Mouse (Mus musculus): ENCODE results near the gene Gba.
"Not testable (repeated sequence)": the region's sequence is repeated elsewhere in the genome, so short reads cannot be mapped to it uniquely, and the experiment has no call there.

Gene Gba

DNA sequence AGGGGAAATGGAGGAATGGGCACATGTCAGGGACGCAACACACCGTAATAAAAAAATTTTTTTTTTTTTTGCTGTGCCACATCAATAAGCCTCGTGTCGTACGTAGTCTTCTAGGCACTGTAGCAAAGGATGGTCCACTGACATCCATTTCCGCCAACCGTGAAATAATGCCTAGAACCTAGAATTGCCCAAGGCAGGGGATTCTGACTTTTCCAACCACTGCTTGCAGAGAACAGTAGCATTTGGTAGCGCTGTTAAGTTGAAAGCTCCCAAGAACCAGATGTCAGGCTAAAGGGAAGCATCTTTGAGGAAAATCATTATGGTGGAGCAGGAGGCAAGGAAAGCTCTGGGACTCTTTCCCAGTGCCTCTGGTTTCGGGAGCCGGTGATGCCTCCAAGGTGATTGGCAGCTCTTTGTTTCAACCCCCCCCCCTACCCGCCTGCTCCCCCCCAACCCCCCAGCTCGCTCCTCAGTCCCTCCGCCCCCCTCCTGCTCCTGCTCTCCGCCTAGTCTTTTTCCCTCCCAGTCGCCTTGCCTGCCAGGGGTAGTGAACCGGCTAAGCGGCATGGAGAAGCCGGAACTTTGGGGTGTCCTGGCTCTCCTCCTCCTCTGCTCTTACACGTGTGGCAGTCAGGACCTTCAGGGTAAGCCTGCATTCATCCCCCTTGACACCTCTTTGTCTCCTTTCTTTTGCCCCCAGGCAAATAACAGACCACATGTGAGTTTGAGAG is 12.1 kb downstream of the Gba start, which contains the start of gene Thbs3:
TSS of gene Thbs3 (plus strand) at position 500 of the 731 bp plus-strand sequence.
- in situ Hi-C loops (cut with MboI, MseI), result no loop called here

DNA sequence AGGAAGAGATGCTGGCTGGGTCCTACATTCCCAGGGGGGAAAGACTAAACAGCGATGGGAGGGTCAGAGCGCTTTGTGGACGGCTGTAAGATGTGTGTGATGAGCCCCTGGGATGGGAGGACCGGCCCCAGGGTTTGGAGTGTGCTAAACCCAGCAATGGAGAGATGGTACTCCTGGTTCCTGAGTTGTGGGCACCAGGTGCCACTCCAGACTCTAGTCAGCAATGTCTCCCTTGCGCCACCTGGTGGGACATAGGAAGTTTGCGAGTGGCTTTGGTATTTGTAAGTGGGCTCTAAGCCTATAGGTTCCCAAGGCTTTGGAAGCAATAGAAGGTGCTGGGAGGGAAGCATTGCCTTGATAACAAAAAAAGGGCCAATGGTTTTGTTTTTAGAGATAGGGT is 13.1 kb downstream of the Gba start:
- in situ Hi-C loops (cut with MboI, MseI), result no loop called here

DNA sequence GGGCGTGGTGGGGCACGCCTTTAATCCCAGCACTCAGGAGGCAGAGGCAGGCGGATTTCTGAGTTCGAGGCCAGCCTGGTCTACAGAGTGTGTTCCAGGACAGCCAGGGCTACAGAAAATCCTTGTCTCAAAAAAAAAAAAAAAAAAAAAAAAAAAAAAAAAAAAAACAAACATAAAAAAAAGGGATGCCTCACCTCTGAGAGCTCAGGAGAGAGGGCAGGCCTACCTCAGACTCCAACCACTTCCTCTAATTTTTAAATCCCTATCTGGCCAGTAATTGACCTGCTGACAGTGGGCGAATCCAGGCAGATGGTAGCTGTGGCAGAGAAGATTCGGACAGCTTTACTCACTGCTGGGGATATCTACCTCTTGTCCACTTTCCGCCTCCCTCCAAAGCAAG is 13.7 kb downstream of the Gba start:
- in situ Hi-C loops (cut with MboI, MseI), result not testable (repeated sequence)

DNA sequence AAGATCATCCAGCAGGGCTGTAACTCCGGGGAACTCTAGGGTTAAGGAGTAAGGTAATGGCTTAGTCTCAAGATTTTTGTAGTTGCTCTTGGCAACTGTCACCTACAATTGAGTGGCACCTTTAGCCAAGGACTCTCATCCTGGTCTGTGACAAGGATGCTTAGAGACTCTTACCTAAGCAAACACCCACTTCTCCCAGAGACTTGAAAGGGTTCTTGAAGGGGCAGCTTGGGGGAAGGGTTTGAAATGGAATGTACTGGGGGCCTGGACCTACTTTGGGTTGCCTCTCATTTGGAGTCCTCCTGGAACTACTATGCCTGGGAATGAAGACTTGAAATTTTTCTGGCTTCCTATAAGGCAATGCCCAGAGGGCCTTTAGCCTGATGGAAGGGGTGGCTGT is 15.5 kb downstream of the Gba start:
- in situ Hi-C loops (cut with MboI, MseI), result no loop called here

DNA sequence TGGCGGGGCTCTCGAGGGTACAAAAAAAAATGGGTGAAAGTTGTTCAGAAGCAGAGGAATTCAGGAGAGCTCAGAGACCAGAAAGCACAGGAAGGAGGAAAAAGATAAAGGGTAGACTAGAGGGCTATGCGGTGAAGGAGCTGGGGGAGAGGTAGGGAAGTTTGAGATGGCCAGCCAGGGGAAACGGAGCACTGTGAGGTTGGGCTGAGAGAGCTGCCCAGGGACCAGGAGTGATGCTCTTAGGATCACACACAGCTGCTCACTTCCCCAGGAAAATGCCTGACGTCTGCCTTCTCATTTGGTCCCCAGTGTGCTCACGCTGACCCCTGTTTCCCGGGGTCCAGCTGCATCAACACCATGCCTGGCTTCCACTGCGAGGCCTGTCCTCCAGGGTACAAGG is 16.8 kb downstream of the Gba start:
- in situ Hi-C loops (cut with MboI, MseI), result no loop called here

DNA sequence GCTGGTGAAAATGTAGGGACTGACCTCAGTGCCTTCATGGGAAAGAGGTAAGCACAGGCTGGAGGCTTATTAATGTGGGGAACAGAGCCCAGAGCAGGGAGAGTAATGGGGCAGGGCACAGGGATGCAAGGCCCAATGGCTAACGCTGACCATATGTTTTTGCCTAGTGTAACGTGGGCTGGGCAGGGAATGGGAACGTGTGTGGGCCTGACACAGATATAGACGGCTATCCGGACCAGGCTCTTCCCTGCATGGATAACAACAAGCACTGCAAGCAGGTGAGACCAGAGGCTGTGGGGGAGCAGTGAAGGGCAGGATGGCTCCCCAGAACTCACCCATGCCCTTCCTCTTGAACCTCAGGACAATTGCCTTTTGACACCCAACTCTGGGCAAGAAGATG is 18.4 kb downstream of the Gba start:
- in situ Hi-C loops (cut with MboI, MseI), result no loop called here

DNA sequence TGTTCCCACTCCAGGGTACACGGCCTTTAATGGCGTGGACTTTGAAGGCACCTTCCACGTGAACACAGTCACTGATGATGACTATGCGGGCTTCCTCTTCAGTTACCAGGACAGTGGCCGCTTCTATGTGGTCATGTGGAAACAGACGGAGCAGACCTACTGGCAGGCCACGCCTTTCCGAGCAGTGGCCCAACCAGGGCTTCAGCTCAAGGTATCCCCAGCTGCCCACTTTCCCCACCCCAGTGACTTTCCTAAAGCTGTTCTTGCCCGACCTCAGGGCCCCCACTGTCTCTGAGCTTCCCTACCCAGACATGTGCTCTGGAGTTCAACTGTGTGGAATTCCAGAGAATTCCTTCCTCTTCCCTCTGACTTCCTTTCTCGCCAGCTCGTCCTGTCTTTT is 22.1 kb downstream of the Gba start:
- in situ Hi-C loops (cut with MboI, MseI), result no loop called here

DNA sequence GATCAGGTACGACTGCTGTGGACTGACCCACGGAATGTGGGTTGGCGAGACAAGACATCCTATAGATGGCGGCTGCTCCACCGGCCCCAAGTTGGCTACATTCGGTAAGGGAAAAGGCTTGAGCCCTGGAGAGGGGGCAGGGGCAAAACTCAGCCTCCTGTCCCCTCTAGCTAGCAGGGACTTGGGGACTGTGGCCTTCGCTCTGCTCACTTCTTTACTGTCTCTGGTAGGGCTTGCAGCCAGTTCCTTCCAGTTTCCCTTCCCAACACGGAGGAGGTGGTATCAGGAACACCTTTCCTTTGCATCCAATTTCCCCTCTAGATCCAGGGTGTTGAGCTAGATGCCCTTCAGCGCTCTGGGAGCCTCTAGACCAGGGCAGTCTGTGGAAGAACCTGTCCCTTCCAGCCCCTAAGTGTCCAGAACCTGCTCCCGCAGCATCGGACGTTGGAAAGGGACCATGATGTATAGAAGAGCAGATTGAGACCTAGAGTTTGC is 22.6 kb downstream of the Gba start:
- in situ Hi-C loops (cut with MboI, MseI), result no loop called here

DNA sequence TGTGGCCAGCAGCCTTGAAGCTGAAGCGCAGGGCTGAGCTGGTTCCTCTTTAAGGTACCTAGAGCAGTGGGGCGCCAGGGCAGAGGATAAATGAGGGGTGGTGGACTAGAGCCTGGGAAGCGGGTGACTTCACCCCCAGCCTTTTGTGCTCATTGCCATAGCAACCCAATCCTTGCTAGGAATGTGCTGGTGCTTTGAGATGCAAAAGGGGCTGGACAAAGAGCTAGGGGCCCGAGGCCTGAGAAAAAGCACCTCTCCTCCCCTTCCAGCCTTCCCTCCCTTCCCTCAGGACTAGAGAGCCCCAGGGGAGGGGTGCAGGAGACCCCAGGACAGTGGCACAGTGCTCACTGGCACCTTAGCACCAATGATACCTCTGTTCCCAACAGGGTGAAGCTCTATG is 23.2 kb downstream of the Gba start:
- in situ Hi-C loops (cut with MboI, MseI), result no loop called here

DNA sequence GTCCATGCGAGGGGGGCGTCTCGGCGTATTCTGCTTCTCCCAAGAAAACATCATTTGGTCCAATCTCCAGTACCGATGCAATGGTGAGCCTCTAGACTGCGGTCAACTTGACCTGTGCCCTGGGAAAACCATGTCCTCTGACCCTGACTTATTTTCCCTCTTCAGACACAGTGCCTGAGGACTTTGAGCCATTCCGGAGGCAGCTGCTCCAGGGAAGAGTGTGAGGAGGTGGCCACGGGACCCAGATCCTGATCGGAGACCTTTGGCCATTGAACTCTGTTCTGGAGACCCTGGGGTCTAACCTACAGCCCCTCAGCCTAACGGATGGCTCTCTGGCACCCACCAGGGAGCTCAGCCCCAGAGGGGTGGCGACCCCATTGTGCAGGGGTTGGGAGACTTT is 23.6 kb downstream of the Gba start:
- in situ Hi-C loops (cut with MboI, MseI), result no loop called here

DNA sequence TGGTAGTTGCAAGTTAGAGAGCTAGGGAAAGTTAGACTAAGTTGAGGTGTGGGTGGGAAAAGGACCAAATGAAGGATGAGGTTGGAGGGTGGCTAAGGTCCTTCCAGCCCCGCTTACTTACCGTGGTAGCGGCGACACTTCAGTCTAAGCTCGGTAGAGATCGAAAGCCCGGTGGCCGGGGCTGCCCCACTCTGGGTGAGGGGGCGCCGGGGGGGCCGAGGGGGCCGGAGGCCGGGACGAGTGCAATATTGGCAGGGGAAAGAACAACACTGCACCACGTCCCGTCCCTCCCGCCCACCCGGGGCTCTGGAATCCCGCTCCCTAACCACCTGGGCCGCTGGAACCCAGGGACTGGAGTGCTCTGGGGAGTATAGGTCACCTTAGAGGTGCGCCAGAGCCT is 24.2 kb downstream of the Gba start, which contains the start of gene Mtx1:
TSS of gene Mtx1 (minus strand) at position 189 of the 400 bp plus-strand sequence.
- in situ Hi-C loops (cut with MboI, MseI), result no loop called here

DNA sequence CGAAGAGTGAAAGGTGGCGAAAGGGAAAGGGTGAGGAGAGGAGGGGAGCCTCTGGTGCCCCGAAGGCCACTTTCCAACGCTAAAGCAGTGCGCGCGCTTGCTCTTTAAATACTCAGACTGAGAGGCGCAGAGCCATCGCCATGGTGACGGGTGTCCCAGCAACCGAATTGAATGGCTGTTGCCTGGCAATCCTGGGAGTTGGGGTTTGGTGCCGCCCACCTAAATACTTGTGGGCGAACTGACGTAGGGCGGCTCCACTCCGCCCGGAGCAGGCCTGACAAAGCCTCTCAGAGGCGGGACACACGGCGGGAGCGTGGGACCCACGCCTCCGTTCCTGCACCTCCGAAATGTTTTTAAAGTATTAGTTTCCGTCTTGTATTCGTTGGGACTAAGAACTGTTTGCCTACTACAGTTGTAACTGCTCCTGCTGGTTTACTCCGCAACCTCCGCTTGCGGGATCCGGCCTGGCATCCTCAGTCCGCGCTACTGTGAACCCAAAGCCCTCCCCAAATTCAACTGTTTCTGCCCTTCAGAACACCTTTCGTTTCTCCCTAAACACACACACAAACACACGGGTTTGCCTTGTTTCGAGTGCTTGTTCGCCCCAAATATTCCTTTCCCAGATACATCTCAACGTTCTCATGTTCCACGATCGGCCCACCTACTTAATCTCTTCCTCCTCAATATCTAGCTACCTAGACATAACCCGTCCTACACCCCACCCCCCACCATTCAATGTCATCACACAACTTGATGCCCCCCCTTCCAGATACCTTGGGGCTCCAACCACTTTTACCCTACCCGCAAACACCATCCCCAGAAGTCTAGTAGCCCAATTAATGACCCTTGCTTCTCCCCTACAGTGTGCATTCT is 24.8 kb downstream of the Gba start:
- in situ Hi-C loops (cut with MboI, MseI), result no loop called here

DNA sequence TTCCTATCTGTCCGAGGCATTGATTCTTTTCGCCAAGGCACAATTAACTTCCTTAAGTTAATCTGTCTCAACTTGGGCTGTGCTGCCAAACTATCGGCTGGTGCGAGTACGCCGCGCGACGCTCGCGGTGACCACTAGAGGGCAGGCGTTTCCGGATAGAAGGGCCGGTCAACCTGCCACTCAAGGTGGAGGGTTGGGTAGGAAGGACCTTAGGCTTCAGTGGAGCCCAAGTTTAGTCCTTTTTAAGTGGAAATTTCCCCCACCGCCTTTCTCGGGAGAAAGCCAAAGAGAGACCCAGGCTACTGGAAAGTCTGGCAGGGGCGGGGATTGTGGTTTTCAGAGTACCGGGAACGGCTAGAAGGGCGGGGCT is 25.4 kb downstream of the Gba start:
- in situ Hi-C loops (cut with MboI, MseI), result no loop called here

DNA sequence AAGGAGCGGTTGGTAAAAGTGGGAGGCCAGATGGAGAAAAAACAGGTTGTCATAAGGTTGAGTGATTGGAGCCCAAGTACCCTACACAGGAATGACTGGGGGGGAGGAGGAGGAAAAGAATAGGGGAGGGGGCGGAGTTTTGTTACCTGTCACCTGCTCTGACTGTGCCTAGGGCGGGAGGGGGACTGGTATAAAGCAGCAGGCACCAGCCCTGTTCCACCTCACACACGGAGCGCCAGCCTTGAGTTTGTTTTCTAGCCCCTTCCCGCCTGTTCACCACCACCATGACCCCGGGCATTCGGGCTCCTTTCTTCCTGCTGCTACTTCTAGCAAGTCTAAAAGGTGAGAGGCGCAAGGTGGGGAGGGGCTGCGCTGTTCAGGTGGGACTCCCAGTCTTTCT is 26.1 kb downstream of the Gba start, which contains the start of gene Muc1:
TSS of gene Muc1 (plus strand) at position 222 of the 400 bp plus-strand sequence.
- in situ Hi-C loops (cut with MboI, MseI), result no loop called here

DNA sequence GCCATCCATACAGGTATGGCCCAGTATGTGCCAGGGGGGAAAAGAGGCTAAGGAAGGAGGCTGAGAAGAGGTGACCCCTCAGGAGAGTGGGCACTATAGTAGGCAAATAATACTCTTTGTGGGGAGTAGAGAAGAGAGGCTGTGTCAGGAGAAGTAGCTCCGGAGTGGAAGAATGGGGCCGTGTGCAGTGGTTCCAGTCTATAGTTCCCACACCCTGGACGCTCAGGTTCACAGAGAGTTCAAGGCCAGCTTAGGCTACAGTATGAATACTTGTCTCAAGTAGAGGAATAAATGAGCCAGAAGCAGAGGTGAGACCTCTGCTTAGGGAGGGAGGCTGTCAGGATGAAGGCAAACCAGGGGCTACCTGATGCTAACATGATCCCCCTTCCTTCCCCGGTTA is 26.5 kb downstream of the Gba start:
- in situ Hi-C loops (cut with MboI, MseI), result no loop called here

DNA sequence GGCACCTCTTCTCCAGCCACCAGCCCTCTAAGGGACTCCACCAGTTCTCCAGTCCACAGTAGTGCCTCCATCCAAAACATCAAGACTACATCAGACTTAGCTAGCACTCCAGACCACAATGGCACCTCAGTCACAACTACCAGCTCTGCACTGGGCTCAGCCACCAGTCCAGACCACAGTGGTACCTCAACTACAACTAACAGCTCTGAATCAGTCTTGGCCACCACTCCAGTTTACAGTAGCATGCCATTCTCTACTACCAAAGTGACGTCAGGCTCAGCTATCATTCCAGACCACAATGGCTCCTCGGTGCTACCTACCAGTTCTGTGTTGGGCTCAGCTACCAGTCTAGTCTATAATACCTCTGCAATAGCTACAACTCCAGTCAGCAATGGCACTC is 27.8 kb downstream of the Gba start:
- in situ Hi-C loops (cut with MboI, MseI), result no loop called here

DNA sequence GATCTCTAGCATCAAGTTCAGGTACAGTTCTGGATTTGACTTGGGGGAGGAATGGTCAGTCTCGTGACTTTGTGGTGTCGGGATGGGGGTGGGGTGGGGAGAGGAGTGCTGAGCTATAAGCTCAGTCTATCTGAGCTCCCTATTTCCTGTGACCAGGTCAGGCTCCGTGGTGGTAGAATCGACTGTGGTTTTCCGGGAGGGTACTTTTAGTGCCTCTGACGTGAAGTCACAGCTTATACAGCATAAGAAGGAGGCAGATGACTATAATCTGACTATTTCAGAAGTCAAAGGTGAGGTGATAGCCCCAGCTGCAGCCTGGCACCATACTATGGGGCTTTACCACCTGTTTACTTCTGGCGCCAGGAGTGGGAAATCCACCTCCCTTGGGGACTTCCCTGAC is 28.6 kb downstream of the Gba start:
- in situ Hi-C loops (cut with MboI, MseI), result no loop called here

DNA sequence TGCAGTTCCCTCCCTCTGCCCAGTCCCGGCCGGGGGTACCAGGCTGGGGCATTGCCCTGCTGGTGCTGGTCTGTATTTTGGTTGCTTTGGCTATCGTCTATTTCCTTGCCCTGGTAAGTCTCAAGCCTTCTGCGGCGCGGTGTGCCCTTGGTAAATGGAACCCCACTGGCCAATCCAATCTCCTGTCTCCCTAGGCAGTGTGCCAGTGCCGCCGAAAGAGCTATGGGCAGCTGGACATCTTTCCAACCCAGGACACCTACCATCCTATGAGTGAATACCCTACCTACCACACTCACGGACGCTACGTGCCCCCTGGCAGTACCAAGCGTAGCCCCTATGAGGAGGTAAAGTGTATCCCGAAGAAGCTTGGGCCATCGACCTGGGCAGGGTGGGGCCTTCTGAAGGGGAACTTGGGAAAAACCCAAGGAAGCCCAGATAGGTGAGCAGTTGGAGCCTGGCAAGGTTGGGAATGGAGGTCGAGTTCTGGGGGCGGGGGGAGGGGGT is 29.1 kb downstream of the Gba start:
- in situ Hi-C loops (cut with MboI, MseI), result no loop called here

DNA sequence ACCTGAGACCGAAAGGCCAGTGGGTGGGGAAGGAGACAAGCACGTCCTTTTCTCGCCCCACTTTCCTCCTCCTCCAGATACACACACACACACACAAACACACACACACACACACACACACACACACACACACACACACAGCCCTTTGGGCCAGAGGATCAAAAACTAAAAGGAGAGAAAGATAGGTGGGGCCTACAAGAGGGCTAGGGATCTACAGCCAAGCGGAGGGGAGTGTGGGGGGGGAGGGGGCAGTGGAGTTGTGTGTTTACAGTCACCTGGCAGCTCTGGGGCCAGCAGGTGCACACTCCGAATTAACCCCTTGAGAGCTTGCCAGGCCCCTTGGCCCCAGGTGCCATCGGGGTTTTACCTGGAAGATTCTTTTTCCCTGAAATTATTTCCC is 29.9 kb downstream of the Gba start:
- in situ Hi-C loops (cut with MboI, MseI), result no loop called here

DNA sequence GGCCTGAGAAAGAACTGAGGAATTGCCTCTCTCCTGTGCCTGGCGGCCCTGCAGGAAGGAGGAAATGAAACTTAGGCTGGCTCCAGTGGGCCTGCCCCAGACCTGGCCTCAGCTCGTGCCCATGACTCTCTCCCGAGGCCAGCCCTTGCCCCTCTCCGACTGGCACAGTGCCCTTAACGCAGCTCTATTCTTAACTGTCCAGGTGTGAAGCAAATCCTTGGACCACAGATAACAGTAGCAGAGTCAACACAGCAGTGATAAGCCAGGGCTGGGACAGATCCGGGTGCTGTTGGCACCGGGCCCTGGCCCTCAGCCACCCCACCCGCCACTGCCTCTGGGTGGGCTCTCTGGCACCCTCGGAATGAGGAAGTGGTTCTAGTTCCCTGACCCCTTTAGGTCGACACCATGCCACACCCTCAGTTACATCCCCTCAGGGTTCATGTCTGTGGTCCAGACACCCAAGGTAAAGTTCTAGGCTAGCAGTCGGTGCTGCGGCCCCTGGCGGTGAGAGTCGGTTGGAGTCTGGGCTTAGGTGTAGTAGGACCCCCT is 30.9 kb downstream of the Gba start:
- in situ Hi-C loops (cut with MboI, MseI), result no loop called here

DNA sequence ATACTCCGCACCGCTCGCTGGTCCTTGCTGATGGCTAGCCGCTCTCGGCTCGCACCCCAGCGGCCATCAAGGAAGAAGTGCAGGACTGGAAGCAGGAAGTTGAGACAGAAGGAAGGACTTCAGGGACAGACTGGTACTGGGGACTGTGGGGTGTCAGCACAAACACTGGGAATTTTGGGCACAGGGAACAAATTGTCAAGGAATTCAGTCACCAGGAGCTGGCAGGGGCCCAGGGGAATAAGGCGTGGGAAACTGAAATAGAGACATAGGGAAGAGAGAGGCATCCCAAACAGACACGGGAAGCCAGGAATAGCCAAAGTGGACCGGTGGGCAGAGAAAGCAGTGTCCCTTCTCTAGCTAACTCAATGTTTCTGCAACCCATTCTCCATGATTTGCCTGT is 33.8 kb downstream of the Gba start:
- in situ Hi-C loops (cut with MboI, MseI), result no loop called here

DNA sequence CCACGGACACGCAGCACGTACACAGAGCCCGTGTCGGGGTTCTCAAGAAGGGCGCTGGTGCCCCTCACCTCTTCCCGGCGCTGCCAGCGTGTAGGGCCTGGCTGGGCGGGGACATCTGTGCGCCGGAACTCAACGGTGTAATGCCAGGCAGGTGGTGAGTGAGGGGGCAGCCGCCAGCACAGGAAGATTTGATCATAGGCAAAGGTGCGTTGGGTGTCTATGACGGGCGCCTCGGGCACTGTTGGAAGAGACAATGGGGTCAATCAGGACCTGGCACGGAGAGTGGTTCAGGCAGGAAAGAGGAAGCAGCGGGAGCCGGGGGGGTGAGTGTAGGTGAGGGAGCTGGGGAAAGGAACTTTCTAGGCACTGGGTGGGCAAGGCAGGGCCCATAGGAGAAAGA is 35.0 kb downstream of the Gba start:
- in situ Hi-C loops (cut with MboI, MseI), result no loop called here

All from T-helper 1 cell (primary cell).